Mouse (Mus musculus): ENCODE data around the gene Pitpnm1. TPM values are rescaled to one million over a fixed set of nuclear protein-coding genes. Genes with fewer than 3 reads are reported as not detected.

Pitpnm1 gene
- polyA plus RNA-seq, 1 experiment from 2014 or later = 113 TPM

GRCm38 (mm10) chr19:4149764-4150461 lies 50.1 kb downstream of the Pitpnm1 start:
- Histone ChIP-seq H3K4me3 (ENCODE audit: low read depth, low read length) (no peak overlapping the region), H3K4me2 (ENCODE audit: low read length) (no peak overlapping the region)
- no peak for ATAC-seq

DNA sequence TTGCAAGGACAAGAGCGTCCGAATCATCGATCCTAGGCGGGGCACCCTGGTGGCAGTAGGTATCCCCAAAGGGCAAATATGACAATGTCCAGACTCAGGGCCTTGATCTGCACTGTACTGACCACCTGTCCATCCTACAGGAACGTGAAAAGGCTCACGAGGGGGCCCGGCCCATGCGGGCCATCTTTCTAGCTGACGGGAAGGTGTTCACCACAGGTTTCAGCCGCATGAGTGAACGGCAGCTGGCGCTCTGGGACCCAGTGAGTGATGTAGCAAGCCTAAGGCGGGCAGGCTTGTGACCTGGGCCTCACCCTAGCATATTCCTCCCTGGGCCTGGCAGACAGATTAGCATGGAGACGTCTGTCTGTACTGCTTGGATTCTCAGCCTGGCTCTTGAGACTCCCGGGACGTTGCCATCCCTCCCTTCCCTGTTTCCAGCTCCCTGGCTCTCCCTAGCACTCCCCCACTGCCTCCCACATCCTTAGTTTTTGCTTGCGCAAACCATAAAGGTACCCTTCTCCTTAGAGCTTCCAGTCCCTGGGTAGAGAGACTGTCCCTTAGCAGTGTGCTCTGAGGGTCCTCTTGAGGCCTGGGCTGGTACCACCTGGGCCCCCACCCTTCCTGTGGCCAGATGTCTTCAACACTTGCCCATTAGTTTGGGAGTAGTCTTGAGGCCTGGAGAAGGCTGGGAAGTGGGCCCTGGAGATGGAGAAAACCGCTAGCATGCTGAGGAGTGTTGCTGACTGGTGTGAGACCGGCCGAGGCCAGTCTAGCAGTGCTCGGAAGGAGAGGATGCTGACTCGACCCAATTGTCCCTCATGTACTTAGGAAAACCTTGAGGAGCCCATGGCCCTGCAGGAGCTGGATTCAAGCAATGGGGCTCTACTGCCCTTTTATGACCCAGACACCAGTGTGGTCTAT lies 51.0 kb downstream of the Pitpnm1 start:
- Histone ChIP-seq H3K36me3 (ENCODE audit: control insufficient read depth, insufficient read depth, low read length) (peaks cover 2% of the 10 kb centered on the region; the same call in 1 of the 2 replicates), H3K4me1 (ENCODE audit: control insufficient read depth, insufficient read depth, low read length) (peaks cover 15% of the 10 kb centered on the region), H3K27me3 (ENCODE audit: control insufficient read depth, insufficient read depth, low read depth, low read length) (no peaks in the 10 kb centered on the region), H3K4me2 (ENCODE audit: low read length) (no peak overlapping the region), H3K4me3 (ENCODE audit: low read depth, low read length) (no peak overlapping the region), H3K9ac (ENCODE audit: low read depth, low read length) (no peak overlapping the region), H3K27ac (ENCODE audit: low read length) (no peak overlapping the region), H3K9me3 (replicated peaks; ENCODE audit: control insufficient read depth, low read length, poor library complexity, severe bottlenecking) (no peaks in the 10 kb centered on the region)
- no peak for ATAC-seq
- WGBS = 87% methylated on average over 22 of the region's 22 CpGs

More at GRCm38 (mm10) chr19:4149764-4150461, 50.1 kb downstream of the Pitpnm1 start:
- Histone ChIP-seq H3K36me3 (ENCODE audit: control insufficient read depth, insufficient read depth, low read length) (peaks cover 2% of the 10 kb centered on the region; the same call in 1 of the 2 replicates), H3K9me3 (replicated peaks; ENCODE audit: control insufficient read depth, low read length, poor library complexity, severe bottlenecking) (no peaks in the 10 kb centered on the region), H3K9ac (ENCODE audit: low read depth, low read length) (no peak overlapping the region), H3K27ac (ENCODE audit: low read length) (no peak overlapping the region), H3K4me1 (ENCODE audit: control insufficient read depth, insufficient read depth, low read length) (peaks cover 15% of the 10 kb centered on the region), H3K27me3 (ENCODE audit: control insufficient read depth, insufficient read depth, low read depth, low read length) (no peaks in the 10 kb centered on the region)
- WGBS = 94% methylated on average over 17 of the region's 17 CpGs

GRCm38 (mm10) chr19:4151488-4151860 lies 51.7 kb downstream of the Pitpnm1 start:
- ATAC-seq = no peak
- Histone ChIP-seq H3K4me1 (ENCODE audit: control insufficient read depth, insufficient read depth, low read length) (peaks cover 15% of the 10 kb centered on the region), H3K27ac (ENCODE audit: low read length) (no peak overlapping the region), H3K4me2 (ENCODE audit: low read length) (no peak overlapping the region), H3K9ac (ENCODE audit: low read depth, low read length) (no peak overlapping the region), H3K4me3 (ENCODE audit: low read depth, low read length) (no peak overlapping the region), H3K36me3 (ENCODE audit: control insufficient read depth, insufficient read depth, low read length) (peaks cover 8% of the 10 kb centered on the region; the same call in 1 of the 2 replicates), H3K9me3 (replicated peaks; ENCODE audit: control insufficient read depth, low read length, poor library complexity, severe bottlenecking) (no peaks in the 10 kb centered on the region), H3K27me3 (ENCODE audit: control insufficient read depth, insufficient read depth, low read depth, low read length) (no peaks in the 10 kb centered on the region)
- WGBS = 81% methylated on average over 5 of the region's 5 CpGs

GRCm38 (mm10) chr19:4151898-4152297 lies 52.1 kb downstream of the Pitpnm1 start:
- peaks cover 15% of the 10 kb centered on the region for H3K4me1 ChIP-seq (ENCODE audit: control insufficient read depth, insufficient read depth, low read length)
- no peak for ATAC-seq
- H3K4me3 ChIP-seq (ENCODE audit: low read depth, low read length) = no peak overlapping the region
- H3K4me2 ChIP-seq (ENCODE audit: low read length) = no peak overlapping the region
- no peak overlapping the region for H3K9ac ChIP-seq (ENCODE audit: low read depth, low read length)
- WGBS = 92% methylated on average over 5 of the region's 5 CpGs
- no peaks in the 10 kb centered on the region for H3K9me3 ChIP-seq (replicated peaks; ENCODE audit: control insufficient read depth, low read length, poor library complexity, severe bottlenecking)
- peaks cover 12% of the 10 kb centered on the region; the same call in 1 of the 2 replicates for H3K36me3 ChIP-seq (ENCODE audit: control insufficient read depth, insufficient read depth, low read length)
- no peaks in the 10 kb centered on the region for H3K27me3 ChIP-seq (ENCODE audit: control insufficient read depth, insufficient read depth, low read depth, low read length)
- H3K27ac ChIP-seq (ENCODE audit: low read length) = no peak overlapping the region

GRCm38 (mm10) chr19:4152445-4153231 lies 52.8 kb downstream of the Pitpnm1 start:
- no peaks in the 10 kb centered on the region for H3K27me3 ChIP-seq (ENCODE audit: control insufficient read depth, insufficient read depth, low read depth, low read length)
- ATAC-seq = no peak
- no peak overlapping the region for H3K4me3 ChIP-seq (ENCODE audit: low read depth, low read length)
- H3K27ac ChIP-seq (ENCODE audit: low read length) = no peak overlapping the region
- H3K36me3 ChIP-seq (ENCODE audit: control insufficient read depth, insufficient read depth, low read length) = peaks cover 16% of the 10 kb centered on the region; the same call in 1 of the 2 replicates
- H3K4me2 ChIP-seq (ENCODE audit: low read length) = no peak overlapping the region
- H3K4me1 ChIP-seq (ENCODE audit: control insufficient read depth, insufficient read depth, low read length) = peaks cover 15% of the 10 kb centered on the region
- no peaks in the 10 kb centered on the region for H3K9me3 ChIP-seq (replicated peaks; ENCODE audit: control insufficient read depth, low read length, poor library complexity, severe bottlenecking)
- no peak overlapping the region for H3K9ac ChIP-seq (ENCODE audit: low read depth, low read length)
- WGBS = 93% methylated on average over 8 of the region's 8 CpGs

GRCm38 (mm10) chr19:4153232-4153654 lies 53.4 kb downstream of the Pitpnm1 start, which contains the start of gene Ptprcap:
Gene Ptprcap (plus strand): TSS chr19:4153604.
- Histone ChIP-seq H3K4me1 (ENCODE audit: control insufficient read depth, insufficient read depth, low read length) (peaks cover 10% of the 10 kb centered on the region), H3K27me3 (ENCODE audit: control insufficient read depth, insufficient read depth, low read depth, low read length) (no peaks in the 10 kb centered on the region), H3K4me3 (ENCODE audit: low read depth, low read length) (no peak within 1 kb of the TSS), H3K27ac (ENCODE audit: low read length) (no peak within 1 kb of the TSS), H3K4me2 (ENCODE audit: low read length) (no peak within 1 kb of the TSS), H3K9me3 (replicated peaks; ENCODE audit: control insufficient read depth, low read length, poor library complexity, severe bottlenecking) (no peaks in the 10 kb centered on the region), H3K9ac (ENCODE audit: low read depth, low read length) (no peak within 1 kb of the TSS), H3K36me3 (ENCODE audit: control insufficient read depth, insufficient read depth, low read length) (peaks cover 18% of the 10 kb centered on the region; the same call in 1 of the 2 replicates)
- 74% methylated on average over 11 of the region's 11 CpGs for WGBS
- no peak for ATAC-seq

DNA sequence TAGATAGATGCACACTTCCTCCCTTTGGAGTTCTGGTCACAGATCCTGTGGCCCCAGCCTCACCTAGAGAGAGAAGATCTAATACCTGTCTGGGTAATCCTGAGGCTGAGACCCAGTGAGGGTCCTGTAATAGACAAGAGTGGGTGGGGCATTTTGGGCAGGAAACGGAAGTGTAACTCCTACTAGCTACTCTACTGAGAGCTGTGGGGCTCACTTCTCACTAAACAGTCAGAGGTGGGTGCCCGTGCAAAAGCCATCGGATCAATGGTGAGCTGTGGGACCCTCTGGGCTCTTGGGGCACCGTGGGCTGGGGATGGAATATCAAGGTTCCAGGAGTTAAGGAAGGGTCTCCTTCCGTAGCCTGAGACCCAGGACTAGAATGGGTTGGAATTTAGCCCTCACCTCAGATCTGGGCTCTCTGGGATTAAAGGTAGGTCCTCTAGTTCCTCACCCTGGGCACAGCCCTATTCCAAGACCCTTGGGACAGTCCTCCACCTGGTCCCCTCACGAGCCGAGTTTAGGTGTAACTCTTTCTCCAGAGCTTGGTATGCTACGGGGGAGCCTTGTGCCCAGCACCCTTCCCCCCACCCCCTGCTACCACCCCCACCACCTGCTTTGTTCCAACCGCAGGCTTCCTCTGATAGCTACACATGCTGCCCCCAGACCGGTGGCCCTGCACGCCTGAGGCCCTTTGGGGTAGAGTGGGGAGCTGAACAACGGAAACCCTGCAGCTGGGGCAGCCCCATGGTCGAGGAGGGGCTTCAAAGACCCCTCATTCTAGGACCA lies 54.8 kb downstream of the Pitpnm1 start:
- Histone ChIP-seq H3K4me2 (ENCODE audit: low read length) (no peak overlapping the region), H3K4me3 (ENCODE audit: low read depth, low read length) (no peak overlapping the region), H3K9ac (ENCODE audit: low read depth, low read length) (no peak overlapping the region), H3K9me3 (replicated peaks; ENCODE audit: control insufficient read depth, low read length, poor library complexity, severe bottlenecking) (no peaks in the 10 kb centered on the region), H3K36me3 (ENCODE audit: control insufficient read depth, insufficient read depth, low read length) (peaks cover 32% of the 10 kb centered on the region), H3K4me1 (ENCODE audit: control insufficient read depth, insufficient read depth, low read length) (peaks cover 2% of the 10 kb centered on the region), H3K27me3 (ENCODE audit: control insufficient read depth, insufficient read depth, low read depth, low read length) (no peaks in the 10 kb centered on the region), H3K27ac (ENCODE audit: low read length) (no peak overlapping the region)
- WGBS = 83% methylated on average over 13 of the region's 13 CpGs
- ATAC-seq = no peak

Data from midbrain, embryonic 16.5 days (tissue).